Mouse (Mus musculus): ENCODE measurements around the gene Vipr1.

Gene Vipr1

DNA sequence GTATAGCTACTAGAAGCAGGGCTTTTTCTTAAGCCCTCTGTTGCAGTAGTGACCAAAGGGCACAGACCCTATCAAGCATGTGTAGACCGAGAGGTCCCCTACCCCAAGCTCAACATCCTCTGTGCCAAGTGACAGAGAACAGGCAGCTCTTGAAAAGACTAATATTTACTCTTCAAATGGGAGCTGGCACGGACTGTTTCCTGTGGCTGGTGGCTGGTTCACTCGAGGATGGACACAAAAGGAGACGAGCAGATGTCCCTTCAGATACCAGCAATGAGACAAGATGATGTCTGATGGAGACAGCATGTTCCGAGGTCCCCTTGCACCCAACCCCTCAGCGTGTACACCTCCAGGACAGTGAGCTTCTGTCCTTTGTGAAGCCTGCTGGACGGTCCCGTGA, 35.0 kb downstream of the Vipr1 start:
- DNase-seq (ENCODE audit: low read depth): no peak

DNA sequence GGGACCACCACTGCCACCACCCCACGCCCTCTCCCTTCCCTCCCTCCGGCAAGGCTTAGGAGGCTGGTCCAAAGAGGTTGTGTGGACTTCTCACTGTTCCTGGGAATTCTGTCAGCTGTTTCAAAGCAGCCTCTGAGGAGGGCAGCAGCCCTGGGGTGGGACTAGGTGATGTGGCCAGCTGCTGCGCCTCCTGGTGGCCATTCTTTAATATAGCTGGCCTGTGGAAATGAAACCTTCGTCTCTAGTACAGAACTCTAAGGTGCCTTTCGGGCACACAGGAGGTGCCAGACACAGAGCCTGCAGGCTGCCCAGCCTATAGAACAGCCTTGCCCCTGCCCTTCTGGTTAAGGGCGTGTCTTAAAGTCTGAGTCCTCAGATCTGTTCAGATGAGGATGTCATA, 37.0 kb downstream of the Vipr1 start:
- DNase-seq (ENCODE audit: low read depth): peak; percentile 91

DNA sequence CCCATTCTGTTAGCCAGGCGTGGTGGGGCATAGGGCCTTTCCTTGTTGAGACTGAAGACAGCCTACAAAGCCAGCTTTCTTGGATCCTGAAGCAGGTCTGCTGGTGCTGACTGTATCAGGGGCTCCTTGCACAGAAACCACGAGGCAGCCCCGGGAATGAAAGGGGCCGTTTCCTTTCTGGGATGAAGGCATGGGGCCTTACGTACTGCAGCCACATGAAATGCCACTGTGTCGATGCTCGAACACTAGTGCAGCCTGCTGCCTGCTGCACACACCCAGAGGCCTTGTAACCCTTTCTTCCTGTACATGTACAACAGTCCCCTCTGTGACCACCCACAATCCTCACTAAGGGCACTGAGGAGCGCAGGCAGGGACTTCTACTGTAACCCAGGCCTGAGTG, 38.7 kb downstream of the Vipr1 start:
- no peak for DNase-seq (ENCODE audit: low read depth)

DNA sequence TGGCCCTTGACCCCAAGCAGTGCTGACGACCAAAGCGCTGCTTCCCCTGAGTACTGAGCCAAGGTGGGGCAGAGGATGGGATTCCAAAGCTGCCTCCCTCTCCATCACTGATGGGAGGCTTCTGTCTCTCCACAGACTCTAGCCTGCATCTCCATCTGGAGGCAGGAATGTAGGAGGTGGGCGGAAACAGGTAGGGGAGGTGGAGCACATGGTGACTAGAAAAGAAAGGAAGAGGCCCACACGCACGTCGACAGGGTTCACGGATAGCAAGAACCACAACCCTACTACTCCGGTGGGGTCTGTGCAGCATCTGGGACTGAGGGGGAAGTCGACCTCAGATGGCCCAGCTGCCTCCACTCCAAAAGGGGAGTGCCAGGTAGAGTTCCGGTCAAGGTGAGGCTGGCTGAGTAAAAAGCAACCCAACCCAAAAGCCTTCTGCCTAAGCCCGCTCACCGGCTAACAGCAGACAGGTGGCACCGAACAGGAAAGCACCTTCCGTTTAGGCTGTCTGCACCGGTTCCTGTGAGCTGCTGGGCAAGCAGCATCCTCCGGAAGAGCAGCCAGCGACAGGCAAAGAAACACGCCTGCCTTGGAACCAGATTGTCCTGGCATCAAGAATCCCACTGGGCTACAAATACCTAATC, 39.6 kb downstream of the Vipr1 start:
- no peak for DNase-seq (ENCODE audit: low read depth)

DNA sequence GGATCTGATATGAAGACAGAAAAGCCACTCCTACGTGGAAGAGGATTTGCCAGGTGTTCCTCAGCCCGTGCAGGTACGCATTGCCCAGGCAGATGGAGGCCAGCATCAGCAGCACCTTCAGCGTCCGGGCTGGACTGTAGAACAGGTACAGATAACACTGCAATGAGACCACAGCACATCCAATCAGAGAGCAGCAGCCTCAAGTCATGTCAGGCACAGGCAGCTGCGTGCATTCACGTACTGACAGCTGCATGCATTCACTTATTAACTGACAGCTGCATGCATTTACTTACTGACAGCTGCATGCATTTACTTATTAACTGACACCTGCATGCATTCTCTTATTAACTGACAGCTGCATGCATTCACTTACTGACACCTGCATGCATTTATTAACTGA, 42.2 kb downstream of the Vipr1 start:
- DNase-seq (ENCODE audit: low read depth): no peak

DNA sequence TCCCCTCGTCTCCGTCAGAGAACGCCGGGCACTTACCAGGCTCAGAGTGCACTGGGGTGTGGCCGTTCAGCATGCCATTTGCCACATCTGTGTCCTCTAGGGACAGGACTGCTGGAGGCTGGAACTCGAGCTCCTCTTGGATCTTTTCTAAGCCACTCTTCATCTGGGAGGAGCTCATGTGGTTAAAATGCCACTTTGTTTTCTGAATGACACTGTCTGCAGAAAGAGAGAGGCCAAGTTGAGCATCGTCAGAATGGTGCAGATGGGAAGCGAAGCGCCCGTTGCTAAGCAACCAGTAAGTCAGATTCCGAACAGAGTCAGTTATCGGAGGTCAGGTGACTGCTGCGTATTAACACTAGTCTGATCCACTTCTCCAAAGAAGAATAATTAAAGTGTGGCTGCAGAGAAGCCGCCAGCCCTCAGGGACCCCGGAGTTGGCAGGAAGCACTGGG, 47.7 kb downstream of the Vipr1 start:
- DNase-seq (ENCODE audit: low read depth): no peak

DNA sequence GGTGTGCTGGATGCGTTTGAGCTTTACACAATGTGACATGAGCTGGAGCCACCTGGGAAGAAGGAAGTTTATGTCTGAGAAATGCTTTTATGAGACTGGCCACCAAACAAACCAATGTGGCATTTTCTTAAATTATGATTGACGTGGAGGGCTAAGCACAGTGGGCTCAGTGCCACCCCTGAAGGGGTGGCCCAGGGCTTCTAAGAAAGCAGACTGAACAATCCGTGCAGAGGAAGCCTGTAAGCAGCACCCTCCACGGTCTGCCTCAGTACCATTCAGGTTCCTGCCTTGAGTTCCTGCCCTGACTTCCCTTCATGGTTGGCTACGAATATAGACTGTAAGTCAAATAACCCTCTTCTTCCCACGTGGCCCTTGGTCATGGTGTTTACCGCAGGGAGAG, 48.2 kb downstream of the Vipr1 start:
- no peak for DNase-seq (ENCODE audit: low read depth)

DNA sequence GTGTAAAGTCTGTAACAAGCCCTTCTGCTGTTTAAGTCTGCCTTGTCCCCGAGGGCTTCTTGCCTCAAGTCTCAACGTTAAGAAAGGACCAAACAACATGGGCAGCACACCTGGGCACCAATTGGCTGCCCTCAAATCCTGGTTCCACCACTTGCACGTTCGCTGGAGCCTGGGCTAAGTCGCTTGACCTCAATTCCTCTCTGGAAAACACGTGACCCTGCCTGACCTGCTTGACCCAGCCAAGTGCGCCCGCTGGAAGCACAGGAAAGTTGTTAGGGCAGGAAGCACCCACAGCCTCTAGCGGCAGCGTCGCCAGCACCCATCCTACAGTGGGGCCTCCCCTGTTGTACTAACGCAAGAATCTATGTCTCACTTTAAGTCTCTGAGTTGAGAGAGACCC, 52.2 kb downstream of the Vipr1 start:
- DNase-seq (ENCODE audit: low read depth): no peak

DNA sequence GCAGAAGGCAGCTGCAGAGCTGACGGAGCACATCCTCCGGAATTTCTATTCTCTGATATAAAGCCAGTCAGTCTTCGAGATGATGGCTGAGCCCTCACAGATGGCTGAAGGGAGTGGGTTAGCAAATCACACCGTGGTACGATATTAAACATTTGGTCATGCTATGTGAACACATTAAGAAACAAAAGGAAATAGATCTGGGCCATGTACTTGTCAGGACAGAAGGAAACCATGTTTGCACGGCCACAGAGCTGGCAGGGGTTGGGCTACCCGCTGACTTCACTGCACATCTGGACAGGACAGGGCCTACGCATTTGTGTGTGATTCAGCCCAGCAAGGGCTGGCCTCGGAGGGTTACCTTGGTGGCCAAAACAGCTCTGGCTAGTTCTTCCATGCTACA, 54.1 kb downstream of the Vipr1 start:
- DNase-seq (ENCODE audit: low read depth): no peak

DNA sequence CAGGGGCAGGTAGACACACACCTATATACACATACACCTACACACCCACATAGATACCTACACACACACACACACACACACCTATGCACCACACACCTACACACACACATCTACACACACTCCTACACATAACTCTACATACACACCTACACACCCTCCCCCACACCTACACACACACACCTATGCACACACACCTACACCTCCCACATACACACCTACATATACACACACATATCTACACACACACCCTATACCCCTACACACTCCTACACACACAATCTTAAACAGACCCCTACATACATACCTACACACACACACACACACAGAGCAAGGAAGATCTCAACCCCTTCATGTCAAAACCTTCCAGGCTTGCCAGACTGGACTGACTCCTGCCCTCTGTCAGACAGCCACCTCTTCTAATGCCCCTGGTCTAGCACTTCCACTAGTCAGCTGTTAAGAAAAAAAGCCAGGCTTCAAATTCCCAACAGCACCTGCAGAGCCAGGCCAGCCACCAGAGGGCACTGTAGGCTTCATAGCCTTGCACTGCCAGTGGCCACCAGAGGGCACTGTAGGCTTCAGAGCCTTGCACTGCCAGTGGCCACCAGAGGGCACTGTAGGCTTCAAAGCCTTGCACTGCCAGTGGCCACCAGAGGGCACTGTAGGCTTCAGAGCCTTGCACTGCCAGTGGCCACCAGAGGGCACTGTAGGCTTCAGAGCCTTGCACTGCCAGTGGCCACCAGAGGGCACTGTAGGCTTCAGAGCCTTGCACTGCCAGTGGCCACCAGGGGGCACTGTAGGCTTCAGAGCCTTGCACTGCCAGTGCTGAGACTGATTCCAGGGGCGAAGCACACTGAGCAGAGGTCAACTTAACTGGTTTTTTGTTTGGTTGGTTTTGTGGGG, 54.9 kb downstream of the Vipr1 start:
- DNase-seq (ENCODE audit: low read depth): peak; percentile 63

DNA sequence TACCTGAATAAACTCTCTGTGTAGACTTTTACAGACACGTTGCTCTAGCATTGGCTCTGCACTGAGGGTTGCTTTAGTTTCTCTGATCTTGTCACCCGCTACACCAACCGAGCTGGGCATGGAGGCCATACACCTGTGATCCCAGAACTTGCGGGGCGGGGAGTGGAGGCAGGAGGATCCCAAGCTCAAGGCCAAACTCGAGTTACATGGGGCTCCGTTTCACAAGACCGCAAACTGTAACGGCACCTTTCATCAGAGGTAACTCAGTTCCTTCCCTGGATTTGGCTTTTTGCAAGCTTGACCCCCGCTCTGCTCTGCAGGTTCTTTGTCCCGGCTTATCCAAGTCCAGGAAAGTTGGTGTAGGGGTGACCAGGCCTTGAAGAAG, 61.7 kb downstream of the Vipr1 start:
- no peak for DNase-seq (ENCODE audit: low read depth)

DNA sequence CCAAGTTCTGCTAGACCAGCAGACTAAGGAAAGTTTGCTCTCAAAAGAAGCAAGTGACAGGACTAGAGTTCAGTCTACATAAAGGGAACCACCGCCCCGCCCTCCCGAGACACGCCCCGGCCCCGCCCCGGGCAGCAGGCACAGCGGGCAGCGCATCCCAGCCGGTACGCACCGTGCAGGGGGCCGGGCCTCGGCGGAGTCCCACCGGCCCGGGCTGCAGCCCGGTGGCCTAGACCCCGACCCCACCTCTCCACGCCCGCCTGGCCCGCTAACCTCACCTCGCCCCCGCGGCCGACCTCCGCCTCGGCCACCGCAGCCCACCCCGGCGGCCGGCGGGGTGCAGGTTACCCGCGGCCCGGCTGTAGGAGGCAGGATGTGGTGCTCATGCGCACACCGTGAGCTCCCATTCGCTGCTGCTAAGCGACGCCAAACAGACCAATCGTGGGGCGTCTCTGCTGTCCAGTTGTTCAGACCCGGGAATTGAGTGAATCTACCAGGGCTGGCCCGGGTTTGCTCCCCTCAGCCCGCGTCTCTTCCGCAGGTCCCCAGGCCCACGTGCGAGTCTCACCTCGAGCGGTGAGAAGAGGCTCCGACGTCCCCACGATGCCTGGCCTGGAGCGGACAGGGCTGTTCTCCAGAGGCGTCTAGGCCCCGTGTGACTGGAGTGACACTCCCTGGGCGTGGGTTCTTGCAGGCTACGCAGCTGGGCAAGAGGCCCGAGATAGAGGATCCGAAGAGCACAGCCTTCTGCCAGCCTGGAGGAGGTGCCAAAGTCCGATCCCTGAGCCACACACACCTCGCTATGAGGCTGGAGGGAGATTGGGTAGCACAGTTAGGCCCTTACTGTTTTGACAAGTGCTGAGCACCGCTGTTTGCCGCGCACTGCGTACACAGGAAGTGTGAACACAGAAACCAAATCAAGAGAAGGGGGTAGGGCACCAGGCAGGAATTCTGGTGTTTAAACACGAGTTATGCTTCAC, 62.4 kb downstream of the Vipr1 start, which contains the start of gene Sec22c:
Gene Sec22c (minus strand): TSS at position 845 of the 980 bp plus-strand sequence.
- peak; percentile 92 for DNase-seq (ENCODE audit: low read depth)

DNA sequence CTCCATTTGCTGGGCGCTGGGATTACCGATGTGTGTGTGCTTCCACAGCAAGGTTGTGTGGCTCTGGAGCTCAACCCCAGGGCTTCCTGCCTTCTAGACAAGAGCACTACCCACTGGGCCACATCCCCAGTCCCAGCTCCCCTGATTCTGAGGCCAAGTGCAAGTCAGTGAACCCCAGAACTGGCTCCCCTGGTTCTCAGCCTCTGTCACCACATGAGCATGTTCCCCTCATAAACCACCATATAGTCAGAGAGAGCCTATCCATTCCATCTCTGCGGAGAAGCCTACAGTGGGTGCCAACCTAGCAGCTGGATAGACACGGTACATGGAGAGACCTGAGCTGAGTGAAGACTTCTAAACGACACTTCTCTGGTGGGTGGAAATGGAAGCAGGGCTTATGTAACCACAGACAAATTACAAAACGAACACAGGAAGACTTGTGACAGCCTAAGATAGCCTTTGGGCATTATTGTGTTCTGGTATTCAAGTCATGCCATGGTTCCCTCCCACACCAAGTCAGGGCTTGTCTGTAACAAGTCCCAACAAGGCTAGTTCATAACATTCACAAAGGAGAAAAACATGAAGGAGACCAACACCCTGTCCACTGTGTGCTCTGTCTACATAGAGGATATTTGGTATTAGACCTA, 63.6 kb downstream of the Vipr1 start:
- no peak for DNase-seq (ENCODE audit: low read depth)

DNA sequence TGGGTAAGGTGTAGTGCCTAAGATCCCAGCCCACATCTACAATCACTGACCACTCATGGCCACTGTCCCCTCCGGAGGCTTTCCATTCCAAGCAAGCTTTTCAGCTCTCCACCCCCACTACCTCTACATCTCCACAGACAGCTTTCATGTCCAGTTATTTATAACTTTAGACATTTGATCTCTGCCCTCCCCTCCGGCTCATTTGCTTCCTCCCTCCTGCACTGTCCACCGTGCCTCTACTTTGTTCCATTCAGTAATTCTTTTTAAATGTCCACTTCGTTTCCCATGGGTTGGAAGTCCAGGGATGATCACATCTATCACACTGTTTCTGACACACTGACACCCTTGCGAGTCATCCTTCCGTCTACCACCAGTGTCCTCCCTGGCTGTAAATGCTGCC, 65.3 kb downstream of the Vipr1 start:
- DNase-seq (ENCODE audit: low read depth): no peak

DNA sequence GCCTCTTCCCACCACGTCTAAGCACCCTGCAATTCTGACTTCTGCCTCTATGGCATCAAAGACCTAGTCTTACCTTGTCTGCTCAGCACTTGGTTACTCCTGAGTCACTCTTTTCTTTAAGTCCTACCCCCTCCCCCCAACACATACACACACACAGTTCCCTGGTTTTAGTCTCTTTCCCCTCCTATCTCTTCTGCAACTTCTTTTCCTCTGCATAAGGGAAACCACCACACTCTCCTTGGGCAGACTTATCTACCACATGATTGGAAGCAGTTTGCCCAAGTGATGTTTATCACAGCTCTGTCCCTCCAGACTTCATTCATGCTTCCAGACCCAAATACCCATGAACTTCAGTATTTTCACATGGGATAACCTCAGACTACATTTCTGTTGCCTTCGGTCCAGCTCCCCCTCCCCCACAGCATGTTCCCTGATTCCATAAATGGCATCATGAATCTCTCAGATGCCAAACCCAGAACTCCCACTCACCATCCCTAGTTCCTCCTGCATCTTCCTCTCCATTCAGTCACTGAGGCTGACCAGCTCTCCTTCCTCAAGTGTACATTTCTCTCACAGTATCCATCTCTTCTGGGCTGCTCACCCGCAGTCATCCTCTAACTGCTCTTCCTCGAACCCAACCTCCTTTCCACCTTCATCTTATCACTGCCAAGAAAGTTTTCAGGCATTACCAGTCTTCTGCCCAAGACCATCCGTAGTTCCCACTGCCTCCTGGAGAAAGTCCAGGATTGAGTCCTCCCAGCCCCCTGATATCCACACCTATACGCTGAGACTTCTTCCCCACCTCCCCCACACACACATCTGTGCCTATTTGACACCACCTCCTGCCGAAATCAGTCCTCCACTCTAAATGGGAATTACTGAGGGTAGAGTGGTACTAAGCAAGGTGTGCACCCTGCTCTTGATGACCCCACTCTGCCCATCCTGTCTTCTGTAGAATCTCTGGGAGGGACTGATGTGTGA, 66.3 kb downstream of the Vipr1 start:
- no peak for DNase-seq (ENCODE audit: low read depth)

DNA sequence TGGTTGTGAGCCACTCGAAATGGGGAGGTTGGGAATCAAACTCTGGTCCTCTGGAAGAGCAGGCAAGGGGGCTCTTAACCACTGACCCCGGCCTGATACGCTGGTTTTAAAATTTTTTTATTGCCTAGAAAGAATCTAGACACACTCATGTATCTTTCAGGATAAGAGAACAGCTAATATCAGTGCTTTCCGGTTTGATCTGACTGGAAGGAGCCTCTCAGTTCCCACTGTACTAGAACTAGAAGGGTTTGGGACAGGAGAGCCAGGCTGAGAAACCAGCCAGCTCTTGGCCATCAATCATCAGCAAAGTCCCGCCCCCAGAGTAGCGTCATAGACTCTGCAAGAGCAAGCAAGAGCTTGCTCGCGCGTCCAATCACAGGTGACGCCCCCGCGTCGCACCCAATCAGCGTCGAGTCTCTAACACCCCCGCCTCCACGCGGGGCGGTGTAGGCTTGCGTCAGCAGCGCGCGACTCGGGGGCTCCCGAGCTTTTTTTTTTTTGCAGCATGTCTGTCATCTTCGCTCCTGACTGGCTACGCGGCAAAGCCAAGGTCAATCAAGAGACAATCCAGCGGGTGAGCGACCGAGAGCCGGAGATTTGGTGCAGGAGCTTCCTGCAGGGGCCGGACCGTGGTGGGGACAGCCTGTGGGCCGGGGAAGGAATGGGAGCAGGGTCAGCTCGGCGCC, 67.5 kb downstream of the Vipr1 start, which contains the start of gene Ss18l2:
Gene Ss18l2 (plus strand): TSS at position 432 of the 686 bp plus-strand sequence.
- peak; percentile 99 for DNase-seq (ENCODE audit: low read depth)

DNA sequence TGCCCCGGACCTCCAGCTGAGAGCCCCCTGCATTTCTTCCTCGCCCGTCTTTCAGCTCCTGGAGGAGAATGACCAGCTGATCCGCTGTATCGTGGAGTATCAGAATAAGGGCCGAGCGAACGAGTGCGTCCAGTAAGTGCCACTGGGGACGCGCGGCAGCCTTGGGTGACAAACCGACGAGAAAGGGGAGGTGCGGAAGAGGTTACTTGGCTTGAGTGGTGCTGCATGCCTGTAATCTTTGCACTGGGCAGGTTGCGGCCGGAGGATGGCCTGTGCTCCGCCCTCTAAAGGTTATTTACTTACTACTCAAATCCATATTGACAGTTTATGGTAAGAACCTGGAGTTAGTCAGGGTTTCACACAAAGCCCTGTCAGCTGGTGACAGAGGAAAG, 68.1 kb downstream of the Vipr1 start:
- DNase-seq (ENCODE audit: low read depth): peak; percentile 37

DNA sequence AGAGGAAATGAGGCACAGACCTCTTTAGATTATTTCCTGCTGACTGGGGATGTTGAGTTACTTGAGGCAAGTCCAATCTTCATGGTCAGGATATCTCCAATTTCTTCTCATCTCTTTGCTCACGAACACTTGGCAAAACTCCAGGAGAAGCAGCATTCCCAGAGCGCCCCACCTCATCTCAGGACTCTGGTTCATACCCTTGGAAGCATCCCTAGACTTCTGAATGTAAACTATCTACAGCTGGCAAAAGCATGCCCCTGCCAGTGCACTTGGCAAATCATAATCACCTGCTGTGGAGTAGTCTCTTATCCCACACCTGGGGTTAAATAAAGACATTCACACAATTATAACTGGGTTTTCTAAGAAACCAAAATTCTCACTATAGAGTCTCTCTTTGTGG, 74.5 kb downstream of the Vipr1 start:
- no peak for DNase-seq (ENCODE audit: low read depth)

DNA sequence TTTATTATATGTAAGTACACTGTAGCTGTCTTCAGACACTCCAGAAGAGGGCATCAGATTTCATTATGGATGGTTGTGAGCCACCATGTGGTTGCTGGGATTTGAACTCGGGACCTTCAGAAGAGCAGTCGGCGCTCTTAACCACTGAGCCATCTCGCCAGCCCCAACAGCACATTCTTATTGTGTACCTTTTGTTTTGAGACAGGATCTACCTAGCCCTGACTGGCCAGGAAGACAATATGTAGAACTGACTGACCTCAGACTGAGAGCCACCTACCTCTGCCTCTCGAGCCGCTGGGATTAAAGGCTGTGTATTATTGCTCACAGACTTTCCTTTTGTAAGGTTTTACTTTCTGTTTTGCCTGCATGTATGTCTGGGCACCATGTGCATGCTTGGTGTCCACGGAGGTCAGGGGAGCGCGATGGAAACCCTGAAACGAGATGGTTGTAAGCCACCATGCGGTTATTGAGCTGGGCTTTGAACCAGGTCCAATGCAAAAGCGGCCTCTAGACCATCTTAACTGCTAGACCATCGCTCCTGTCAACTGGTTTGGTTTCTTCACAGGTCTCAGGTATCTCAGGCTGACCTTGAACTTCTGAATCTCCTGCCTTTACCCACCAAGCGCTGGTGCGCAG, 75.7 kb downstream of the Vipr1 start:
- DNase-seq (ENCODE audit: low read depth): no peak
